Mouse (Mus musculus) E14TG2a.4 (cell line): ENCODE data around the gene Ifna16.

Experiments used
- CTCF ChIP-seq: conservative IDR thresholded peaks from 2 replicates; pipeline ENCODE4 v1.5.1; 2014; ENCODE audit warnings: low read length
- NANOG ChIP-seq: IDR thresholded peaks from 2 replicates; pipeline ENCODE4 v1.6.1; 2014; ENCODE audit warnings: borderline replicate concordance, low read length, mixed read lengths
- POU5F1 ChIP-seq: IDR thresholded peaks from 2 replicates; pipeline ENCODE4 v1.6.1; 2014; ENCODE audit warnings: low read length, borderline replicate concordance

DNA sequence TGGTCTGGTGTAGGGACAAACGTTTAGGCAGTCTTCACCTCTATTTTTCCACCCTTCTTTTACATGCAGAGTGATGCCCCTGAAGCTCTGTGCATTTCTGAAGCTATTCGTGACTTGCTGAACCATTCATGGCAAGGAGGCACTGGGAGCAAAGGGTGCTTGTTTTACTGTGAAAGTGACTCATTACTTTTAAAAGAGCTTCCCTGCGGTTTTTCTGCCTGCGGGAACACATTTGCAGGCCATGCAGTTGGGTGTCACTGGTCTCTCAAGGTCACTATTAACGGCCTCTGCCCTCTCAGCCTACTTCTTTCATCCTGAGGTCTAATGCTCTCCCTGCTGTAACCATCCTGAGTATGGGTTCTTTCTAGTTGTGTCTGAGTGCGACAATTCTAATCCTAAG lies 20.4 kb upstream of the Ifna16 start:
- no peak for TF ChIP-seq CTCF
- TF ChIP-seq POU5F1: no peak
- TF ChIP-seq NANOG: no peak
